Mouse (Mus musculus) CH12.LX (cell line): Measurements from ENCODE around the gene Zdhhc12.

Experiments used
- CHD1 ChIP-seq: IDR thresholded peaks from 2 replicates; pipeline ENCODE4 v1.6.1; 2012; ENCODE audit warnings: low read depth, low read length, improper control_type of control experiment, inconsistent platforms
- RAD21 ChIP-seq: IDR thresholded peaks from 2 replicates; pipeline ENCODE4 v1.6.1; 2011; ENCODE audit warnings: low read depth, mild to moderate bottlenecking, low read length, improper control_type of control experiment, moderate library complexity
- ZC3H11A ChIP-seq: IDR thresholded peaks from 2 replicates; pipeline ENCODE4 v1.6.1; 2012; ENCODE audit warnings: low read depth, mild to moderate bottlenecking, inconsistent platforms, low read length, improper control_type of control experiment

DNA sequence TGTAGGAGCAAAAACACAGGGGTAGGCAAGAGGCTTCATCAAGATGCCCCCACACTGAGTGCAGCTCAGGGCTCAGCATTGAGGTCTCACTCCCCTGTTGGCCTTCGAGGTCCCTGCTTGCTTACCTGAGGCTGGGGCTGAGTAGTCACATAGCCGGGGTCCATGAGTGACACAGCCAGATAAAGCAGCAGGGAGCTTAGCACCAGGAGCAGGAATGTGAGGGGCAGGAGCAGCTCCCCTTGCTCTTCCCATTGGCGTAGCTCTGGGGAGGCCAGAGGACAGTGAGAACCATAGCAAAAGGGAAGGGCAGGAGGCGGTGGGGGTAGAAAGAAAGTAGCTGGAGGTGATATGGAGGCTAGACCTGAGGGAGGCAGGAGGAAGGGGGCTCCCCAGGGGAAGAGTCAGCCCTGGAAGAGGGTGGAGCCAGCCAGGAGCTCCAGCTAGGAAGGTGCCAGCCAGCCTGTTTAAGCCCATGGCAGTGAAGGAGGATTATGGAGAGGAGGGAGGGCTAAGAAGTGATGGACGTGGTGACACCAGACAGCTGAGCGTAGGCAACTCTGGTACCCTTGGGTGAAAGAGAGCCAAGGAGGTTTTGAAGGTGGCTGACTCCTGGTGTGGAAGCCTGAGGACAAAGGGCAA lies 1.0 kb downstream of the Zdhhc12 start:
- TF ChIP-seq CHD1 (no peak), ZC3H11A (no peak), RAD21 (no peak)
